Mouse (Mus musculus): ENCODE measurements around the gene Meis1.

Meis1 gene

GRCm38 (mm10) chr11:18876886-18877625, 141.7 kb downstream of the Meis1 start:
- DNase-seq (ENCODE audit: low read depth, low spot score), result no peak

GRCm38 (mm10) chr11:18875911-18876885, 142.6 kb downstream of the Meis1 start:
- DNase-seq (ENCODE audit: low read depth, low spot score), result no peak

- no peak for DNase-seq (ENCODE audit: low read depth, low spot score)
These were observed 143.5 kb downstream of the Meis1 start for GRCm38 (mm10) chr11:18875001-18875902.

GRCm38 (mm10) chr11:18874278-18875000, 144.3 kb downstream of the Meis1 start:
- no peak for DNase-seq (ENCODE audit: low read depth, low spot score)

GRCm38 (mm10) chr11:18873451-18874277, 145.1 kb downstream of the Meis1 start:
- DNase-seq (ENCODE audit: low read depth, low spot score), result no peak

GRCm38 (mm10) chr11:18872793-18873192, 146.0 kb downstream of the Meis1 start:
- no peak for DNase-seq (ENCODE audit: low read depth, low spot score)

GRCm38 (mm10) chr11:18872118-18872751, 146.6 kb downstream of the Meis1 start:
- no peak for DNase-seq (ENCODE audit: low read depth, low spot score)

GRCm38 (mm10) chr11:18871170-18872081, 147.4 kb downstream of the Meis1 start:
- DNase-seq (ENCODE audit: low read depth, low spot score), result no peak

GRCm38 (mm10) chr11:18870121-18870931, 148.5 kb downstream of the Meis1 start:
- DNase-seq (ENCODE audit: low read depth, low spot score), result no peak

GRCm38 (mm10) chr11:18869429-18869969, 149.3 kb downstream of the Meis1 start:
- no peak for DNase-seq (ENCODE audit: low read depth, low spot score)

- DNase-seq (ENCODE audit: low read depth, low spot score), result no peak
These were observed 151.1 kb downstream of the Meis1 start for GRCm38 (mm10) chr11:18867665-18868064.

GRCm38 (mm10) chr11:18866198-18866836, 152.5 kb downstream of the Meis1 start:
- no peak for DNase-seq (ENCODE audit: low read depth, low spot score)

- no peak for DNase-seq (ENCODE audit: low read depth, low spot score)
These were observed 168.0 kb downstream of the Meis1 start for GRCm38 (mm10) chr11:18850772-18851171.

GRCm38 (mm10) chr11:18847650-18848049, 171.1 kb downstream of the Meis1 start:
- DNase-seq (ENCODE audit: low read depth, low spot score), result no peak

GRCm38 (mm10) chr11:18846472-18846871, 172.3 kb downstream of the Meis1 start:
- DNase-seq (ENCODE audit: low read depth, low spot score), result no peak

- no peak for DNase-seq (ENCODE audit: low read depth, low spot score)
These were observed 172.9 kb downstream of the Meis1 start for GRCm38 (mm10) chr11:18845900-18846299.

GRCm38 (mm10) chr11:18845466-18845865, 173.3 kb downstream of the Meis1 start:
- DNase-seq (ENCODE audit: low read depth, low spot score), result peak; percentile 8

All from retina, postnatal 7 days (tissue).